Mouse (Mus musculus): ENCODE data around the gene Traf6. TPM values are rescaled to one million over a fixed set of nuclear protein-coding genes. Genes with fewer than 3 reads are reported as not detected.
"Not testable (repeated sequence)": the region's sequence is repeated elsewhere in the genome, so short reads cannot be mapped to it uniquely, and the experiment has no call there.

Gene Traf6
- total RNA-seq, 1 experiment from 2014 or later = 20.0 TPM

- DNase-seq = no peak
These were observed 15.5 kb downstream of the Traf6 start for GRCm38 (mm10) chr2:101693577-101694215.

GRCm38 (mm10) chr2:101695584-101695983 is 17.4 kb downstream of the Traf6 start:
- DNase-seq = no peak

GRCm38 (mm10) chr2:101699284-101699683 is 21.1 kb downstream of the Traf6 start:
- no peak for DNase-seq

GRCm38 (mm10) chr2:101705941-101706485 is 27.8 kb downstream of the Traf6 start:
- no peak for DNase-seq

- no peak for DNase-seq
These were observed 33.4 kb downstream of the Traf6 start for GRCm38 (mm10) chr2:101711608-101712007.

GRCm38 (mm10) chr2:101715650-101716323 is 37.6 kb downstream of the Traf6 start:
- peak; percentile 28 for DNase-seq

GRCm38 (mm10) chr2:101717162-101717561 is 38.9 kb downstream of the Traf6 start:
- no peak for DNase-seq

GRCm38 (mm10) chr2:101721835-101722234 is 43.6 kb downstream of the Traf6 start:
- DNase-seq = no peak

GRCm38 (mm10) chr2:101722370-101723332 is 44.4 kb downstream of the Traf6 start:
- DNase-seq = peak; percentile 16

GRCm38 (mm10) chr2:101723333-101723881 is 45.2 kb downstream of the Traf6 start:
- no peak for DNase-seq

GRCm38 (mm10) chr2:101727787-101728186 is 49.6 kb downstream of the Traf6 start:
- no peak for DNase-seq

- DNase-seq = no peak
These were observed 51.2 kb downstream of the Traf6 start for GRCm38 (mm10) chr2:101729472-101729871.

GRCm38 (mm10) chr2:101730972-101731371 is 52.7 kb downstream of the Traf6 start:
- DNase-seq = no peak

- no peak for DNase-seq
These were observed 54.6 kb downstream of the Traf6 start for GRCm38 (mm10) chr2:101732777-101733210.

- no peak for DNase-seq
These were observed 55.3 kb downstream of the Traf6 start for GRCm38 (mm10) chr2:101733564-101733963.

GRCm38 (mm10) chr2:101739914-101740313 is 61.7 kb downstream of the Traf6 start:
- no peak for DNase-seq

GRCm38 (mm10) chr2:101741653-101742052 is 63.4 kb downstream of the Traf6 start:
- DNase-seq = no peak

GRCm38 (mm10) chr2:101742072-101742860 is 64.0 kb downstream of the Traf6 start:
- no peak for DNase-seq

GRCm38 (mm10) chr2:101745656-101746055 is 67.4 kb downstream of the Traf6 start:
- DNase-seq = not testable (repeated sequence)

GRCm38 (mm10) chr2:101746537-101746936 is 68.3 kb downstream of the Traf6 start:
- DNase-seq = no peak
